Mouse (Mus musculus) cerebellum, adult 11 months (tissue): ENCODE results near the gene Alg5.
"Not testable (repeated sequence)": the region's sequence is repeated elsewhere in the genome, so short reads cannot be mapped to it uniquely, and the experiment has no call there.

ENCODE experiments used
- DNase-seq: peaks from one replicate; pipeline ENCODE4 v3.0.0; 2022

The Alg5 gene

GRCm38 (mm10) chr3:54735247-54736046, at the start of gene Alg5, which contains the start of gene Exosc8:
Gene Alg5, plus strand, starts transcription at chr3:54735539.
Gene Exosc8, minus strand, starts transcription at chr3:54735393.
- peak; percentile 93 for DNase-seq

GRCm38 (mm10) chr3:54687245-54687644, 48.1 kb upstream of the Alg5 start:
- no peak for DNase-seq

- DNase-seq = no peak
Observed at GRCm38 (mm10) chr3:54689091-54689490, 46.2 kb upstream of the Alg5 start.

DNA sequence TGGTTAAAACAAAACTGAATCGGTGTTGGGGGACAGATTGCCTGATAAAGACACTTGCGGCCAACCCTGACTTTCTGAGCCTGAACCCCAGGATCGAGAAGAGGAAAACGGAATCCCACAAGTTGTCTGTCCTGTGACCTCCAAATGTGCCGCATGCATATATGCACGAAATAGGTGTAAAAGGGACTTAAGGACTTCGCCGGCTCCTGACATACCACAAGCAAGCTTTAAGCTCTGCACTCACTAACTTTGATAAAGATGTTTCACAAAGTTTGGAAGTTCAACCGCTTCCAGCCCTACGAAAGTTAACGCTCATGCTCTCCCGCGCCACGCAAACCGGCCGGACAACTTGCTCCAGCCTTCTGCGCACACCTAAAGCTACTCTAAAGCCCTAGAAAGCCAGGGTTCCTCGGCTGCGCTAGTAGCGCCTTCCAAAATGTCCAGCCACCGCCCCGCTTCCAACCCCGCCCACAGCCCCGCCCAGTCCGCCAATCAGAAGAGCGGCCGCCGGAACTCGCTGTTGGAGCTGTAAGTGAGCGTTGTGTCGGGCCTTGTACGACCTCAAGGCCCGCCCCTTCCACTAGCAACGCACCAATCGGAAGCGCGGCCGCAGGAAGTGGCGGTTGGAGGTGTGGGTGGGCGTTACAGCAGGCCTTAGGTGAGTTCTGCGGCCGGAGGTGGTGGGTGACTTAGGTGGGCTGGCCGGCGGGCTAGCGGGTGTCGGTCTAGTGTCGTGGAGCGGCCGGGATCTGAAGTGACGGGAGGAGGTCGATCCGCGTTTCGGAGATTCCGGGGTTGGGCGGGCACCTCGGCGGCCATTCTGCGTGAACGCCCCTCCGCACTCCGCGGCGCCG, 42.9 kb upstream of the Alg5 start, which contains the start of gene Supt20:
Gene Supt20 (plus strand): TSS at position 606 of the 854 bp plus-strand sequence.
- DNase-seq = peak; percentile 89

- no peak for DNase-seq
Observed at GRCm38 (mm10) chr3:54693056-54693415, 42.3 kb upstream of the Alg5 start.

- no peak for DNase-seq
Observed at GRCm38 (mm10) chr3:54699759-54700301, 35.5 kb upstream of the Alg5 start.

- DNase-seq = not testable (repeated sequence)
Observed at GRCm38 (mm10) chr3:54704106-54704505, 31.2 kb upstream of the Alg5 start.

DNA sequence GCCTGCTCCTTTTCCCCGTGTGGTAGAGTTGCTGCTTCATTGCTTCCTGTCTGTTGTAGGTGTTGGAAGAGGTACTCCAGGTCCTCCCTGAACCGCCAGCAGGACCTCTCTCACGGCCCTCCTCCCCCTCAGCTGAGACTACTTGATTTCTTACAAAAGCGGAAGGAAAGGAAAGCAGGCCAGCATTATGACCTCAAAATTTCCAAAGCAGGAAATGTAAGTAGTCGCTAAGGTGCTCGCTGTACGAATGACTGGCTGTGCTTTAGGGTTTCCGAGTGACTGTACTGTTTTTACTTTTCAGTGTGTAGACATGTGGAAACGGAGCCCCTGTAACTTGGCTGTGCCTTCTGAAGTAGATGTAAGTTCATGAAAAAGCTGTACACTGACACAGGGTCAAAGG, 26.4 kb upstream of the Alg5 start:
- no peak for DNase-seq

- no peak for DNase-seq
Observed at GRCm38 (mm10) chr3:54714253-54714652, 21.1 kb upstream of the Alg5 start, which contains the start of gene Gm21958. Gene Gm21958, minus strand, starts transcription at chr3:54714353.

GRCm38 (mm10) chr3:54715461-54715860, 19.9 kb upstream of the Alg5 start:
- no peak for DNase-seq

- no peak for DNase-seq
Observed at GRCm38 (mm10) chr3:54717348-54717747, 18.0 kb upstream of the Alg5 start.

GRCm38 (mm10) chr3:54718947-54719346, 16.4 kb upstream of the Alg5 start:
- DNase-seq = no peak

DNA sequence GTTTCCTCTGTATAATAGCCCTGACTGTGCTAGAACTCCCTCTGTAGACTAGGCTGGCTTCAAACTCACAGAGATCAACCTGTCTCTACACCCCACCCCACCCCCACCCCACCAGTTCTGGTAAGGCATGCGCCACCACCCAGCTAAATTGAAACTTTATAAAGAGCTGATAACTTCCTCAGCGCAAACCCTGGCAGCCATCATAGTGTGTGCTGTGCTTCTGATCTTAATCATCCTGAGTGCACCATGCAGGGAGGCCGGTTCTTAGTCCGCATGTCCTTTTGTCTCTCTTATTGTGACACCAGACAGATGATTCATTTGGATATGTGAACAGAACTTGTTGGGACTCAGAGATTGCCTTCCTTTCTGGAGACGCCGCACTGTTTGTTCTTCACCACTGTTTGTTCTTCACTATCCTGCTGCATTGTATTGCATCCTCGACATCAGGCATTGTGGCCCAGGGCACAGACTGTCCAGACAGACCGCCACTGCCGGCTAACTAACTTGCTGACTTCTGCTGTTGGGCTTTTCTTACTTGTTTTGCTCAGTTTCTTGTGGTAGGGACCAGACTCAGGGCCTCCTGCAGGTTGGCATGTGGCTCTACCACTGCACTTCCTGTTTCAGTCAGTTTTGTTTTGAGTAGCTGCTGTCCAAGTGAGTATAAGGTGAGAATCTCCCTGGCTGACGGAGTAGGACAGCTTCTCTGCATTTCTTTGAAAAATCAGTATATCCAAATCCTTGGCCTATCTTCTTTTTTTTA, 11.4 kb upstream of the Alg5 start:
- no peak for DNase-seq

DNA sequence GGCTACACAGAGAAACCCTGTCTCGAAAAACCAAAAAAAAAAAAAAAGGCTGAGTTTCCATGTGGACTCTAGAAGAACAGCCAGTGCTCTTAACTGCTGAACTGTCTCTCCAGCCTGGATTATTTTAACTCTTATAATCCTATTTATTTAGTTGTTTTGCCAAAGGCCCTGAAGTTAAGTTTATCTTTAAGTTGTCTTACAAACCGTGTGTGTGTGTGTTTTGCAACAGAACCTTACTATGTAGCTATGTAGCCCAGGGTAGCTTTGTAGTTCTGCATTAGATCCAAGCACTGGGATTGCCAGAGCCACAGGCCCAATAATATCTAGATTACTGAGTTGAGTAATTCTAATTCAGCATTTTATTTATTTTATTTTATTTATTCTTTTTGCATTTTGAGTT, 10.0 kb upstream of the Alg5 start:
- DNase-seq = no peak

GRCm38 (mm10) chr3:54727588-54727987, 7.8 kb upstream of the Alg5 start:
- DNase-seq = no peak

DNA sequence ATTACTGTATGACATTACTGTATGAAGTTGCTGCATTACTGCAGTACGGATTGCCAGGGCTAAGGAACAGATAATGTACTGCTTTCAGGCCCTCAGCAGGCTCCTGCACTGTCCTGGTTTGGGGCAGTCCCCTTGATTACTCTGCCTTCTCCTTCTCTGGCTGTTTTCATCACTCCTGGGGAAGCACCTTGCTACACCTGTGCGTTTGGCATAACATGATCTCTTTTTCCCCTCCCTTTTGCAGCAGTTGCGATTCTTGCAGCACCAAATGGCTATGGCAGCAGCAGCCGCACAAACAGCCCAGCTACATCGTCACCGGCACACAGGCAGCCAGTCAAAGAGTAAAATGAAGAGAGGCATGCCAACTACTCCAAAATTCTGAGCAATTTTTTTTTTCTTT, 7.2 kb upstream of the Alg5 start:
- no peak for DNase-seq

DNA sequence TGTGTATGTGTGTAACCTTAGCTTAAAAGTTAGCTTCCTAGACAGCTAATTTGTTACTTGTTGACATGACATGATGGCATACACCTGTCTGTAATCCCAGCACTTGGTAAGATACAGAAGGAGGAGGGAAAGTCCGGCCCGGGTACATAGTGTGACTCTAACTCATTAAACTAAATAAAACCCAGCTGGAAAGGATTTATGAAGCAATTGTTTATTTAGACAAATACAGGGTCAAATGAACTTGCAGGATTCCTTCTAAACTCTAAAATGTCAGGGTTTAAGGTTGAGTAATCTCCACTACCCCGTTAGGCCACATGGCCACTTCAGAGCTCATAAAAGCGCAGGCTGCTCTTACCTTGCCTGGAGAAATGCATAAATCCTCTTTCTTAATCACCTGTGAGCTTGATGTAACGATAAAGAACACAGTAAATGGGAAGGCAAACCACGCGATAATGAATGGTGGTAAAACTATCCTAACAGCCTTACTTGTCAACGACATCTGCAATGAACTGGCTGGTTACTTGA, 3.7 kb upstream of the Alg5 start:
- DNase-seq = no peak

DNA sequence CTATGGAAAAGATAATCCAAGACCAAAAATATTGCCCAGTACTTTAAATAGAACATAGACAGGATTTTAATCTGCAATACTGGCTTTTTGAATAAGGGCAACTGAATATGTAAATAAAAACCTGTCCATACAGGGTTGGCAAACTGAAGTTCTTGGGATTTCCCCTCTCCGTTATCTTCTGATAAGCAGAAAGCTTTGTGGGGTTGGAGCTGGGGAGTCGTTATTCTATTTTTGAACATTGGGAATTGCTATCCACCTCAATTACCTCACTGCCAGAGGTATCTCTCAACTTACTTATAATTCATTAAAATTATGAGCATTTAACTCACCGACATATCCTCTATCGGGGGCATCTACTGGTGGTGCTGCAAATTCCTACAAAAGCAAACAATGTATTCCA, 3.0 kb upstream of the Alg5 start:
- DNase-seq = no peak

DNA sequence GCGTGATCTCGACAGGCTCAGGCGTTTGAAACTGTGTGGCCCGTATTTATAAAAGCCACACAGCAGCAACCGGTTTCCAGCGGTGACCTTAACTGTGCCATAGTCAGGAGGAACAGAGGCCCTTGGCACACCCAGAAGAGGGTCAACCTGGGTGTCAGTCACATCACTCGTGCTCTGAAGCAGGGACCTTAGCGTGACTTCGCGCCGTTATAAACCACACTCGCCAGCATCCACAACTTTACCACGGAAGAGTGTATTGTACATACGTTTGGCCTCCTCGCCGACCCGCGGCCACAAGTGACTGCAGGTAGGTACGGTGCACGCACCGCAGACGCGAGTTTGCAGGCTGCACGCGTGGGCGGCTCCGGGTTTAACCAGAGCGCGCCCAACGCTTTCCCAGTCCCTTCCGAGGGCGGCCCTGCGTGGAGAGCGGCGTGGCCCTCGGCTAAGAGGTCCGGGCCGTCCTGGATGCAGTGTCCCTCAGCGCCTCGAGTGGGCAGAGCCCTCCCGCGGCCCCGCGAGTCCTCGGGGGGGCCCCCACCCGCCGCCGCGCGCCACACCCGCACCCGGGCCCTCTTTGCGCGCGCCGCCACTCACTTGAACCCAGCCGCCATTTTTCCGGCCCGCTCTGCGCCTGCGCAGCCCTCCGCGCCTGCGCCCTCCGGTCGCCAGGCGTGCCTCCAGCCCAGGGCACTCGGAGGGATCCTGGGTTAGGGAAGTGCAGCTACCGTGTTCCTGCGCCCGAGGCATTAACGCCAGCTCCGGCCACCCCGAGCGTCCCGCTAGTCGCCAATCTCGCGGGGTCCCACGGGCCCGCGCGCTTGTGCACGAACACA, 710 bp upstream of the Alg5 start:
- DNase-seq = peak; percentile 90

GRCm38 (mm10) chr3:54736101-54736927, 975 bp downstream of the Alg5 start:
- DNase-seq = peak; percentile 17

- DNase-seq = no peak
Observed at GRCm38 (mm10) chr3:54737317-54737716, 2.0 kb downstream of the Alg5 start.
